Mouse (Mus musculus): ENCODE results near the gene Fzd1.

The Fzd1 gene

GRCm38 (mm10) chr5:4757902-4758301, at the start of gene Fzd1:
TSS of gene Fzd1 (minus strand) at chr5:4758035.
- DNase-seq (ENCODE audit: inconsistent age in 2 of 2, low spot score in 1 of 2) = peak; percentile 94 to 97

- no peak for DNase-seq (ENCODE audit: inconsistent age in 2 of 2, low spot score in 1 of 2)
Observed at GRCm38 (mm10) chr5:4805228-4805627, 47.4 kb upstream of the Fzd1 start.

- no peak for DNase-seq (ENCODE audit: inconsistent age in 2 of 2, low spot score in 1 of 2)
Observed at GRCm38 (mm10) chr5:4803708-4804107, 45.9 kb upstream of the Fzd1 start.

- no peak for DNase-seq (ENCODE audit: inconsistent age in 2 of 2, low spot score in 1 of 2)
Observed at GRCm38 (mm10) chr5:4801971-4802370, 44.1 kb upstream of the Fzd1 start.

GRCm38 (mm10) chr5:4801096-4801850, 43.4 kb upstream of the Fzd1 start:
- no peak for DNase-seq (ENCODE audit: inconsistent age in 2 of 2, low spot score in 1 of 2)

- no peak for DNase-seq (ENCODE audit: inconsistent age in 2 of 2, low spot score in 1 of 2)
Observed at GRCm38 (mm10) chr5:4791219-4791618, 33.4 kb upstream of the Fzd1 start.

- DNase-seq (ENCODE audit: inconsistent age in 2 of 2, low spot score in 1 of 2) = no peak
Observed at GRCm38 (mm10) chr5:4790265-4790664, 32.4 kb upstream of the Fzd1 start.

- DNase-seq (ENCODE audit: inconsistent age in 2 of 2, low spot score in 1 of 2) = no peak
Observed at GRCm38 (mm10) chr5:4788484-4788883, 30.6 kb upstream of the Fzd1 start.

GRCm38 (mm10) chr5:4786816-4787215, 29.0 kb upstream of the Fzd1 start:
- DNase-seq (ENCODE audit: inconsistent age in 2 of 2, low spot score in 1 of 2) = no peak

- DNase-seq (ENCODE audit: inconsistent age in 2 of 2, low spot score in 1 of 2) = no peak
Observed at GRCm38 (mm10) chr5:4778274-4778673, 20.4 kb upstream of the Fzd1 start.

- DNase-seq (ENCODE audit: inconsistent age in 2 of 2, low spot score in 1 of 2) = no peak
Observed at GRCm38 (mm10) chr5:4776495-4776894, 18.7 kb upstream of the Fzd1 start.

GRCm38 (mm10) chr5:4773090-4773772, 15.4 kb upstream of the Fzd1 start:
- no peak for DNase-seq (ENCODE audit: inconsistent age in 2 of 2, low spot score in 1 of 2)

GRCm38 (mm10) chr5:4770609-4771008, 12.8 kb upstream of the Fzd1 start:
- DNase-seq (ENCODE audit: inconsistent age in 2 of 2, low spot score in 1 of 2) = no peak

- peak; percentile 36 to 57 for DNase-seq (ENCODE audit: inconsistent age in 2 of 2, low spot score in 1 of 2)
Observed at GRCm38 (mm10) chr5:4767896-4768295, 10.1 kb upstream of the Fzd1 start.

- no peak for DNase-seq (ENCODE audit: inconsistent age in 2 of 2, low spot score in 1 of 2)
Observed at GRCm38 (mm10) chr5:4766719-4767118, 8.9 kb upstream of the Fzd1 start.

GRCm38 (mm10) chr5:4761891-4762290, 4.1 kb upstream of the Fzd1 start:
- DNase-seq (ENCODE audit: inconsistent age in 2 of 2, low spot score in 1 of 2) = no peak

GRCm38 (mm10) chr5:4758331-4759080, 671 bp upstream of the Fzd1 start:
- no peak for DNase-seq (ENCODE audit: inconsistent age in 2 of 2, low spot score in 1 of 2)

- DNase-seq (ENCODE audit: inconsistent age in 2 of 2, low spot score in 1 of 2) = peak; percentile 72 to 88
Observed at GRCm38 (mm10) chr5:4756871-4757711, 744 bp downstream of the Fzd1 start.

- DNase-seq (ENCODE audit: inconsistent age in 2 of 2, low spot score in 1 of 2) = peak in 1 of 2 experiments; percentile 21
Observed at GRCm38 (mm10) chr5:4756001-4756681, 1.7 kb downstream of the Fzd1 start.

GRCm38 (mm10) chr5:4755326-4755725, 2.5 kb downstream of the Fzd1 start:
- no peak for DNase-seq (ENCODE audit: inconsistent age in 2 of 2, low spot score in 1 of 2)
